Mouse (Mus musculus): Measurements from ENCODE around the gene Pip4k2a.

DNA sequence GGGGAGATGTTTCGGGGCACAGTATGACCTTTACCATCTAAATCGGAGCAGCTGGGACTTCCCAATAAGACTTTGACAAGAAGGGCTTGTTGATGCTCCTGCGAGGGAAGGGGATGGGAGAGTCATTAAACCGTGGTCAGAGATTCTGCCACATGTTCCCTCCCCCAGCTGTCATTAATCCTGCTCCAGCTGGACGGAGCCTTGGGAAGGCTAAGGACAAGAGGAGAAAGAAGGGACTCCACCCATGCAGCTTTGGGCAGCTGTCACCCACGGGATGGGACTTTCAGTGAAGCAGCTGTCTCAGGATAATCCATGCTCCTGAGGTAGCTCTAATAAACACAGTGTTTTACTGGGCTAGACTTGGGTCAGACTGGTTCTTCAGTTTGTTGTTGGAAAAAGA lies 101.9 kb downstream of the Pip4k2a start:
- no peak for TF ChIP-seq CTCF (IDR thresholded peaks at IDR 0.05; ENCODE audit: low read depth, low read length)
- no peak for TF ChIP-seq GATA1 (IDR thresholded peaks at IDR 0.05; ENCODE audit: borderline replicate concordance, low read length)
- TF ChIP-seq TAL1 (conservative IDR thresholded peaks at IDR 0.05; ENCODE audit: low read depth, low read length), result no peak

Measured in G1E (cell line).